Mouse (Mus musculus) ovary, postnatal 36 days (tissue): ENCODE data around the gene Vmn2r96.
"Not testable (repeated sequence)": the region's sequence is repeated elsewhere in the genome, so short reads cannot be mapped to it uniquely, and the experiment has no call there.

ENCODE experiments used
- DNase-seq: peaks from one replicate; pipeline ENCODE4 v3.0.0; 2022; ENCODE audit warnings: low spot score, mixed read lengths

Gene Vmn2r96

DNA sequence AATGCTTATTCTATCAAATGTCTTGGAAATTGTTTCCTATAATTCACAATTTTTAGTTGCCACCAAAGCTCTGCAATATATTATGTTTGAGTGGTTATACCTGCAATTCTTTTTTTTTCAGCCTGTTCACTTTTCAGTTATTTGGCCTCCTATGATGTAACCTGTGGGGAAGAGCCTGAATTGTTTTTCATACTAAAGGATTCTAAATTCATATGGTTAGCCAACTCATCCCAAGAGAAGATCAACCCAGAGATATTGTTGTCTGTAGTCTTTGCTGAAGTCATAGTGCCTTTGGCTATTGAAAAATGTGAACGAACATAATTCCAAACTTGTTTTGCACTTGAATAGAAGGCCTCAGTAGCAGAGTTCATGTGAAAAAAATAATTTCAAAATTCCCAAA lies at the start of gene Vmn2r96:
Gene Vmn2r96 (plus strand): TSS at position 301 of the 400 bp plus-strand sequence.
- not testable (repeated sequence) for DNase-seq

DNA sequence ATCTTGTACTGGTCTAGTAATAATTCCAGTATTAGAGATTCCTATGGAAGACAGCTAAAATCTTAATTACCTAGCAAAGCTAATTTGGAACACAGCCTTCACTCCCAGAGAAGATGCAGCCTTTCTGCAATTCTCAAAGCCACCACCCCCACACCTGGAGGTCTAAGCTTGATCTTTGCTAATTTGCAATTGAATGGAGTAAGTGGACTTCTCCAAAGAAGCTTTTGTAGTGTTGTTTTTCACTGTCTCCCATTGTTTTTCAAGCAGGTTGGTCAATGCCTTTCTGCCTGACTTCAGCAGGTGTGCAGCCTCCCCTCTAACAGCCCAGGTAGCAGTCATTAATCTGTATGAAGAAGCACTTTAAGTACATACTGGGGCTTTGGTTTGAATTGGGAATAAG lies 49.6 kb upstream of the Vmn2r96 start:
- no peak for DNase-seq

DNA sequence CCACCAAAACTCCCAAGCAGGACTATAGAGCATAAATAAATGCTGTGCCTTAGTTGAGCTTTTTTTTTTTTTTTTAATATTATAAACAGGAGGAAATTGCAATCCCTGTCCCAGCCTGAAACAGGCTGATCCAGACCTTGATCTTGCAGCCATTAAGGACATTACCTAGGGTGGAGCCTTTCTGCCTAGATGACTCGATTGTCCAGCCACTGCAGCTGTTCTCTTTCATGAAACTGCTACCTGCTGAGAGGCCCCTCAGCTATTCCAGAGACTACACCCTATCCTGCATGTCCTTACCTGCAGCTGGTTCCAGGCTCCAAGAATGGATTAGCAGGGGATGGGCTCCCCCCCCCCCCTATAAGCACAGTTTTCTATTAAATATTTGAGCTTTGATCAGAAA lies 49.0 kb upstream of the Vmn2r96 start:
- no peak for DNase-seq

DNA sequence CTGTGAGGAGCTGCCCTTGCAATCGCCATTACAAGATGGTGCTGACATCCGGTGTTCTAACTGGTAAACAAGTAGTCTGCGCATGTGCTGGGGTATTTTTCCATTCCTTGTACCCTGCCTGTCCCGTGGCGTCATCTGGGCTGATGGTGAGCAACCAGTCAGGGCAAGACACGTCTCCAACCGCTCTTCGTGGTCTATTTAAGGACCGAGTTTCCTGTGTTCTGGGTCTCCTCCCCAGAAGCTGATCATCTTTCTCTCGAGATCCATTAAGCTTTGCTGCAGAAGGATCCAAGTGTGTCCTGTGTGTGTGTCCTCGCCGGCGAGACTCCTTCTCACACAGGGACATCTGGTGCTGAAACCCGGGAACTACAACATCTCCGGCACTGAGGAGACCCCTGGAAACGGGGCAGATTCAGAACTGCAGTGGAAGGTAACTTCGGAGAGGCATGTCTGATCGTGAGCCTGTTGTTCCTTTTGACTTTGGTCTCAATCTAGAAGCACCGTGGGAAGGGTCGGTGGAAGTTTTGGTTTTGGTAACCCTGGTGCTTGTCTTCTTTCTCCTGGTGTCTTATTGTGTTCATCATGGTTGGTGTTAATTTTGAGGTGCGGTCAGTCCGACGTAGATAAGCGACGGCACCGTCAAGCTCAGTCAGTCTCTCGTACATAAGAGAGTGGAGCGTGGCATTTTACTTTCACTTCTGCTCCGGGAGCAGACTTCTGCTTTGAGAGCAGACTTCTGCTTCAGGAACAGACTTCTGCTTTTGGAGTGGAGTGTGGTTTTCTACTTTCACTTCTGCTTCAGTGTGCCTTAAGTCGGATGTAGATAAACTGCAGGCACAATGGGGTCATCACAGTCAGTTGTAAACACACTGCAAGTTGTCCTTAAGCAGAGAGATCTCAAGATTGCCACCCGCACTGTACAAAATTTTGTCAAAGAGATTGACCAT lies 14.5 kb upstream of the Vmn2r96 start:
- DNase-seq: not testable (repeated sequence)

DNA sequence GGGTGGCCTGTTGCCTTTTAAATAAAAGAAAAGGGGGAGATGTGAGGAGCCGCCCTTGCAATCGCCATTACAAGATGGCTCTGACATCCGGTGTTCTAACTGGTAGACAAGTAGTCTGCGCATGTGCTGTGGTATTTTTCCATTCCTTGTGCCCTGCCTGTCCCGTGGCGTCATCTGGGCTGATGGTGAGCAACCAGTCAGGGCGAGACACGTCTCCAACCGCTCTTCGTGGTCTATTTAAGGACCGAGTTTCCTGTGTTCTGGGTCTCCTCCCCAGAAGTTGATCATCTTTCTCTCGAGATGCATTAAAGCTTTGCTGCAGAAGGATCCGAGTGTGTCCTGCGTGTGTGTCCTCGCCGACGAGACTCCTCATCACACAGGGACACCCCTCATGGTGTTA lies 6.8 kb upstream of the Vmn2r96 start:
- DNase-seq: not testable (repeated sequence)

DNA sequence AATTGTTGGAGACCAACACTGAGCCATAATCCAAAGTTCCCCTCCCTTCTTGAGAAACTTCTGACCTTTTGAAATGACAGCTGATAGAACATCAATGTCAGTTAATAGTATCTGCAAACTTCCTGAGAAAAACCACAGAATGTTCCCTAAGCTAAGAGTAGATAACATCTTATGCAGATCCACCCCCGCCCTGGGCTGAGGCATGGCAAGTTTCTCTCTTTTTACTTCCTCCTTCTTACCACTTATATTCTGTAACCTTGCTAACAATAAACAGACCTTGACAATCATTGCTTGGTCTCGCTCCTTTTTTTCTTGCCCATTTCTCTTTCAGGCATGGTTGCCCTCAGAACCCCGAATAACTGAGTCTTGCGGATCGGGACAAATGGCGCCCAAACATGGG lies 42.2 kb downstream of the Vmn2r96 start:
- DNase-seq: not testable (repeated sequence)

DNA sequence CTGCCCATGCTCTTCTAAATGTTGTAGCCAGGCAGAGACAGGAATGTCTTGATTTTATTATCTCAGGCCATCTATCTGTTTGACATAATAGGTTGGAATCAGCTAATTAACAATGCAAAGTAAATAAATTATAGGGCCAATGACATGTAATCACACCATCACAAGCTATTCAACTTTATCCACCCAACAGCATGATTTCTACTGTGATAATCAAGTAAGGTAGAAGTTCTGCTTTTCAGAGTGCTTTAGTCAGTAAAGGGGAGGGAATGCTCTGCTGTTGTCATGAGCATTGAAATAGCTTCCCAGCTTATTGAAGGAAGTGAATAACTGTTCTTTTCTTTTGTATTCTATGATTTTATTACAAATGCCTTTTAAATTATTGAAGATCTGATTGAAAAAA lies 53.6 kb downstream of the Vmn2r96 start:
- no peak for DNase-seq
